Mouse (Mus musculus) erythroid progenitor cell, adult 5-6 weeks (primary cell): Measurements from ENCODE around the gene Crip1. TPM values are rescaled to one million over a fixed set of nuclear protein-coding genes. Genes with fewer than 3 reads are reported as not detected.

Source experiments
- ATAC-seq: replicated peaks from 2 replicates; pipeline ENCODE4 v1.8.0; 2016; ENCODE audit warnings: moderate number of reproducible peaks, mild to moderate bottlenecking, moderate TSS enrichment, inconsistent platforms; ENCODE audit not compliant: poor library complexity, low FRiP score, severe bottlenecking
- total RNA-seq, 2 experiments: library from RNA; stranded (forward) in 1 of 2; stranded (reverse) in 1 of 2; fragments of 150-400 nt in 1 of 2; fragments of 186-747, 209-891 nt in 1 of 2; gene quantifications; 2 replicates each; pipeline versions ENCODE4 v1.2.3 to v1.2.4; 2015 to 2017; ENCODE audit warnings: low replicate concordance in 2 of 2

Crip1 gene
- total RNA-seq, 2 experiments from 2014 or later = 93.8 to 106 TPM

GRCm38 (mm10) chr12:113119516-113120410 is 26.4 kb upstream of the Crip1 start:
- peak; percentile 81 for ATAC-seq

GRCm38 (mm10) chr12:113124726-113125125 is 21.4 kb upstream of the Crip1 start:
- no peak for ATAC-seq

DNA sequence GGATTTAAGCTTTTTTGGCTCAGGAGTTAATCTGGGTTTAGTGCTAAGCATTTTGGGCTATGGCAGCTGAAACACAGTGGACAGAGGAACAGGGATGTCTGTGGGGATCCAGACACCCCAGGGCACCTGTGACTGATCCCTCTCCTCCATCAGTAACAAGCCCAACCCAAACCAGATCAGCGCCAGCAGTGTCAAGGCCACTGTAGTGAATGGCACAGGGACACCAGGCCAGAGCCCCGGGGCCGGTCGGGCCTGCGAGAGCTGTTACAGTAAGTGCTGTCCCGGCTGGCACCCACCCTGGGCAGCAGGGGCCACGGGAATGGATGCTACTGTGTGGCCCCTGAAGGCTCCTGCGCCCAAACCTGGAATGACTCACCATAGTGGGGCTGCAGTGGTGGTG is 15.4 kb upstream of the Crip1 start:
- ATAC-seq = no peak

DNA sequence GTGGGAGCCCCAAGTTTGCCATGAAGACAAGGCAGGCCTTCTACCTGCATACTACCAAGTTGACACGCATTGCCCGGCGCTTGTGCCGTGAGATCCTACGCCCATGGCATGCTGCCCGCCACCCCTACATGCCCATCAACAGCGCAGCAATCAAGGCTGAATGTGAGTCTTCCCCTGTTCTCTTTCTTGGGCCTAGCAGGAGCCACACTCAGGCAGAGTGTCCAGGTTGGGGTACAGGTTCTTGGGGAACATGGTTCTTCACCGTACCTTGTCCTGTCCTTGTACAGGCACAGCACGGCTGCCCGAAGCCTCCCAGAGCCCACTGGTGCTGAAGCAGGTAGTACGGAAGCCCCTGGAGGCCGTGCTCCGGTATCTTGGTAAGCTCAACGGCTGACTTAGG is 14.5 kb upstream of the Crip1 start:
- ATAC-seq = no peak

- ATAC-seq = peak; percentile 39; the same call in 1 of the 2 replicates
Measured at GRCm38 (mm10) chr12:113132567-113132966, 13.5 kb upstream of the Crip1 start.

DNA sequence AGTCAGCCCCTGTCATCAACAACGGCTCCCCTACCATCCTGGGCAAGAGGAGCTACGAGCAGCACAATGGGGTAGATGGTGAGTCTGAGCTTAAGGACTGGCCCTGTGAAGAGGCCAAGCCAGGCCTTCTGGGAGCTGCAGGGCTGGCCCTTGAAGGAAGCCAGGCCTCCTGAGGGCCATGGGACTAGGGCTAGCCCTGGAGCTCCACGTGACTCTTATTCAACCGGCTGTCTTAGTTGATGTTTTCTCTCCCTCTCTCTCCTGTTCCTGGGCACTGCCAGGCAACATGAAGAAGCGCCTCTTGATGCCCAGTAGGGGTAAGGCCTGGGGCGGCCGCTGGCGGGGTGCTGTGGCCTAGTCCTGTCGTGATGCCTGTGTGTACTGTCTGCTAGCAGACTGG is 12.9 kb upstream of the Crip1 start:
- ATAC-seq = no peak

DNA sequence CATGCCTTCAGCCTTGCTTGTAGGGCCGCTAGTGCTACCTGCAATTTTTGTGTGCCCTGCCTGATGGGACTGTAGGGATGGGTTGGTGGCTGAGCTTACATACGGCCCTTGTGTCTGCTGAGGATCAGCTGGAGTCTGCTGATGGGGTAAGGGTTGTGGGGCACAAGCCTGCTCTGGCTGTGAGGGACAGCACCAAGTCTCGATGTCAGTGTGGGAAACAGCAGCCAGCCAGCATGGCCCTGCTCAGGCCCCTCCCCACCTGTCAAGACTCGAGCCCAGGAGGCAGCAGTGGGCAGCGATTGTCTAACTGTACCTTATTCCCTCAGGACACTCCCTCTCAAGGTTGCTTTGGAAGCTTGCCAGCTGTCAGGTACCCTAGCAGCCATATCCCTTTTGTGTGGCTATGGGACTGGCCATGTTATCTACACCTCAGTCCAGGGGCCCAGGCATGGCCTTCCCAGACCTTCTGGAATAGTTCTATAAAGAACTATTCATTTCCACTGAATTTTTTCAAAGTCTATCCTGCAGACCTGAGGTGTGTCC is 12.2 kb upstream of the Crip1 start:
- ATAC-seq = no peak

DNA sequence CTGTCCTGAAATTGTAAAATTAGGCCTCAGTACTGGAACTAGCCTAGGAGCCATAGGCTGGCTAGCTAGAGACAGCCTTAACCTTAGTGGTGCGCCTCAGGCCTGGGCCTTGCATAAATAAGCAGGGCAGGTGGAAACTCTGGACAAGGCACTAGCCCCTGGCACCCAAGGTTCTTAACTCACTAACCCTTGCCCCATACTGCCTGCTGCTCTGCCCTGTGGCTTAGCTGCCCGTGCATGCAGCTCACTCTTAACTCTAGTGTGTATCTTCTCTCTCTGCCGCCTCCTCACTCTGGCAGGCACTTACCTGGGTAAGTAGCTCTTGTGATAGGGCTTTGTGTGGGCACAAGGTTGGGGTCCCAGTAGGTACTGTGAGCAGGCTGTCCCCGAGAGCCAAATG is 11.6 kb upstream of the Crip1 start:
- no peak for ATAC-seq

- no peak for ATAC-seq
Measured at GRCm38 (mm10) chr12:113135401-113135800, 10.7 kb upstream of the Crip1 start.

GRCm38 (mm10) chr12:113136492-113137020 is 9.6 kb upstream of the Crip1 start:
- no peak for ATAC-seq

GRCm38 (mm10) chr12:113137260-113138213 is 8.6 kb upstream of the Crip1 start:
- no peak for ATAC-seq

- no peak for ATAC-seq
Measured at GRCm38 (mm10) chr12:113138291-113138690, 7.8 kb upstream of the Crip1 start.

GRCm38 (mm10) chr12:113138901-113139864 is 6.9 kb upstream of the Crip1 start:
- no peak for ATAC-seq

- peak; percentile 75 for ATAC-seq
Measured at GRCm38 (mm10) chr12:113139908-113140615, 6.1 kb upstream of the Crip1 start, which contains the start of gene Crip2. Gene Crip2 (plus strand): TSS chr12:113140236.

DNA sequence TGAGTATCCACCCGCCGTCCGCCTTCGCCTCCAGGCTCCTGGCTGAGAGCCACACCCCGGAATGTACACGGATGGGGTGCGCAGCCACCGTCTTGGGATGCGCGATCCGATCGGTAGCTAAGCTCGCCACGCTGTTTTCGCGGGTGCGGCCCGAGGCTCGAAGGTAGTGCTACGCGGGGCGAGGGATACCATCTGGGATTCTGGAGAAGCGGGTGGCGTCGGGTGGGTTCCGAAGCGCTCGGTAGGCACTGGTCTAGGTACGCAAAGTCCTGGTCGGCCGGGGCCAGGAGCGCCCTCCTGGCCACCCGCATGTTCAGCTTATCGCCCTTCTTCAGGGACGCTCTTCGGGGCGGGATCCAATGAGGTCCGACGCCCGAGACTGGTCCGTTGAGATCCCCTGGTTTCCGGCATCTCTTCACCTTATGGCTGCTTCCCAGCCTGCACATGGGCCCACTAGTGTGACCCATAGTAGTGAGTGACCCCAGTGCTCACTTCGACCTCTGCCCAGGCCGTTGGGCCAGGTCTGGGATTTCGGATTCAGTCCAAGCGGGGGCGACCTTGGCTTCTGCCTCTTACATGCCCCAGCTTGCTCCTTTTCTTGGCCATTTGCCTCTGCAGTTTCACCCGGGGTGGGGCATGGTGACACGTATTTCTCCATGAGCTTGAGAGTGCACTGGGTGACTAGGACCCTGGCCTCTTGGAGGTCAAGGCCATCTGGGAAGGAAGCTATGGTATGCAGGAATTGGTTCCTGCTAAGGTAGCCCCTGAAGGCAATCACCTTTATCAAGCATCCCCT is 5.3 kb upstream of the Crip1 start:
- peak; percentile 74 for ATAC-seq

- no peak for ATAC-seq
Measured at GRCm38 (mm10) chr12:113141531-113141973, 4.6 kb upstream of the Crip1 start.
